Mouse (Mus musculus) C3H10T1/2 (cell line): Measurements from ENCODE around the gene Sycn. TPM values are rescaled to one million over a fixed set of nuclear protein-coding genes. Genes with fewer than 3 reads are reported as not detected.

Experiments
- polyA plus RNA-seq, 2 experiments: library from polyadenylated mRNA; unstranded; fragments of >200 nt; fragmentation: generic; extraction: Trizol; gene quantifications; one replicate each; pipeline ENCODE4 v1.2.1; 2012; ENCODE audit warnings: missing spikeins in 2 of 2

Sycn gene
- polyA plus RNA-seq, result not detected

GRCm38 (mm10) chr7:28540526-28540925 is at the start of gene Sycn:
TSS of gene Sycn (plus strand) at chr7:28540885.

GRCm38 (mm10) chr7:28510405-28510974 is 30.2 kb upstream of the Sycn start, which contains the start of gene Ifnl2:
TSS of gene Ifnl2 (minus strand) at chr7:28510455.

GRCm38 (mm10) chr7:28522536-28522935 is 18.1 kb upstream of the Sycn start, which contains the start of gene Ifnl3:
TSS of gene Ifnl3 (plus strand) at chr7:28522836.

DNA sequence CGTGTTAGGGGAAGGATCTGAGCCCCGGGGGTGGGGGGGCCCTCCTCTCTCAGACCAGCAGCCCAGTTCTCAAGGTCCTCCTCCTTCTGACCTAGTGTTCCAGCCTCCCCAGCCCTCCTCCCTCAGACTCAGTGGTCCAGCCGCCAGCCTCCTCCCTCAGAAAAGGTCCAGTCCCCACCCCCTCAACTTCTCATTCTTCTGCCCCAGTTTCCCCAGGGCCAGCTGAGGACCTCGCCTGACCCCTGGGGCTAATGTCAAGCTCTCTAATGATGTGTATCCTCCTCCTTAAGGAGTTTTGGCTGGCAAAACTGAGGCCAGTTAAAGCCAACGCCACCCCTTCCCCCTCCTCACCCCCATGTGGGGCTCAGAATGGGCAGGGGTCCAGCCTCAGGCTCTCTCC is 6.5 kb downstream of the Sycn start, which contains the start of gene Nccrp1:
Nccrp1 (minus strand) TSS at position 101 of the 400 bp plus-strand sequence.

Other genes starting within 250 kb of the Sycn start
- not detected for gene Selenov, start 249.7 kb upstream of the Sycn start, polyA plus RNA-seq
- under 1 TPM in 1 of 2 experiments, not detected in 1; 0.02 TPM for gene Dll3, start 238.6 kb upstream of the Sycn start, polyA plus RNA-seq
- 100 to 1,000 TPM in 1 of 2 experiments, 10 to 100 TPM in 1; 52.9 to 176 TPM for gene Timm50, start 228.8 kb upstream of the Sycn start, polyA plus RNA-seq
- 100 to 1,000 TPM in 1 of 2 experiments, 10 to 100 TPM in 1; 59.3 to 103 TPM for gene Supt5, start 202.1 kb upstream of the Sycn start, polyA plus RNA-seq
- gene Rps16, start 190.2 kb upstream of the Sycn start, polyA plus RNA-seq, result over 10,000 TPM in 1 of 2 experiments, 1,000 to 10,000 TPM in 1; 5,175 to 11,723 TPM
- gene Plekhg2, start 168.3 kb upstream of the Sycn start, polyA plus RNA-seq, result 10 to 100 TPM in 1 of 2 experiments, 1 to 10 TPM in 1; 7.3 to 36.1 TPM
- 10 to 100 TPM in 1 of 2 experiments, 1 to 10 TPM in 1; 3.3 to 11.2 TPM for gene Zfp36, start 160.6 kb upstream of the Sycn start, polyA plus RNA-seq
- gene Med29, start 148.2 kb upstream of the Sycn start, polyA plus RNA-seq, result 10 to 100 TPM; 42.7 to 61.9 TPM
- 10 to 100 TPM; 14.8 to 40.0 TPM for gene Paf1, start 147.9 kb upstream of the Sycn start, polyA plus RNA-seq
- under 1 TPM; 0.14 to 0.22 TPM for gene Gmfg, start 103.4 kb upstream of the Sycn start, polyA plus RNA-seq
- gene Lrfn1, start 88.9 kb upstream of the Sycn start, polyA plus RNA-seq, result under 1 TPM; 0.01 to 0.11 TPM
- not detected for gene Ifnl2, start 30.4 kb upstream of the Sycn start, polyA plus RNA-seq
- not detected for gene Ifnl3, start 18.0 kb upstream of the Sycn start, polyA plus RNA-seq
- gene Nccrp1, start 6.4 kb downstream of the Sycn start, polyA plus RNA-seq, result not detected
- gene Samd4b, start 57.3 kb downstream of the Sycn start, polyA plus RNA-seq, result 10 to 100 TPM; 14.8 to 48.1 TPM
- 10 to 100 TPM; 15.0 to 33.1 TPM for gene Pak4, start 57.3 kb downstream of the Sycn start, polyA plus RNA-seq
- not detected for gene Acp7, start 90.4 kb downstream of the Sycn start, polyA plus RNA-seq
- not detected for gene Fbxo27, start 152.0 kb downstream of the Sycn start, polyA plus RNA-seq
- 1 to 10 TPM in 1 of 2 experiments, under 1 TPM in 1; 0.95 to 6.2 TPM for gene Fbxo17, start 175.9 kb downstream of the Sycn start, polyA plus RNA-seq
- 100 to 1,000 TPM; 146 to 201 TPM for gene Mrps12, start 200.9 kb downstream of the Sycn start, polyA plus RNA-seq
- 10 to 100 TPM; 10.5 to 14.6 TPM for gene Sars2, start 201.1 kb downstream of the Sycn start, polyA plus RNA-seq
- gene Ccer2, start 215.3 kb downstream of the Sycn start, polyA plus RNA-seq, result not detected
- 100 to 1,000 TPM in 1 of 2 experiments, 10 to 100 TPM in 1; 54.4 to 105 TPM for gene Sirt2, start 225.8 kb downstream of the Sycn start, polyA plus RNA-seq
- gene Nfkbib, start 226.6 kb downstream of the Sycn start, polyA plus RNA-seq, result 10 to 100 TPM; 35.1 to 38.9 TPM
- under 1 TPM; 0.05 to 0.70 TPM for gene Rinl, start 248.1 kb downstream of the Sycn start, polyA plus RNA-seq